12 mouse cellular contexts compared by ENCODE assay signal in genomic region chr17:45165741-45166140, GRCm38 (mm10).
DNase-seq lines count a peak whose midpoint lies in the region; ATAC-seq and TF ChIP-seq lines count a peak whose summit lies in the region.
"Had no signal": no experiment of that assay in that cellular context is flagged by ENCODE, and none has a peak within 500 bp of the region (broad histone marks: within the 10 kb centered on the region; RNA-seq: fewer than 3 reads in every experiment).

No protein-coding gene starts in this region.

- DNase-seq in cerebellum, postnatal 10 days: peak; percentile 41 to 59
- DNase-seq in cerebellum, adult 11 months: no peak
- no peak for DNase-seq in intestine, embryonic 14.5 days (ENCODE audit: low spot score)
- peak; percentile 76 for DNase-seq in adrenal gland, adult 2 months
- DNase-seq in midbrain, embryonic 14.5 days: peak; percentile 54
- DNase-seq in gastrocnemius, postnatal 14 days: no peak
- DNase-seq in spleen, postnatal 4 days (ENCODE audit: low spot score in 2 of 2): no peak
- DNase-seq: cerebellum, adult 2 months; layer of hippocampus, adult 9-11 months had no signal

- peaks cover 10% of the 10 kb centered on the region; the same call in 1 of the 2 replicates for H3K4me1 ChIP-seq in intestine, embryonic 14.5 days (replicated peaks; ENCODE audit: control insufficient read depth, insufficient read depth, low read length)
- no peaks in the 10 kb centered on the region for H3K4me1 ChIP-seq in intestine, postnatal 0 days (replicated peaks; ENCODE audit: control insufficient read depth, insufficient read depth, low read length)
- H3K4me1 ChIP-seq in midbrain, embryonic 14.5 days (ENCODE audit: control insufficient read depth, insufficient read depth, low read length): no peaks in the 10 kb centered on the region; the same call in 1 of the 2 replicates

- intact Hi-C loops in gastrocnemius, postnatal 14 days (cut with DNase I; ENCODE audit: low total_unique reads): no loop called here

- H3K4me2 ChIP-seq in intestine, embryonic 14.5 days (ENCODE audit: low read length): no peak overlapping the region
- H3K4me2 ChIP-seq in intestine, postnatal 0 days (replicated peaks; ENCODE audit: low read depth): no peak overlapping the region
- no peak overlapping the region for H3K4me2 ChIP-seq in midbrain, embryonic 14.5 days (ENCODE audit: low read length)
- H3K4me2 ChIP-seq: embryonic facial prominence, embryonic 13.5 days; limb, embryonic 15.5 days had no signal

- H3K27ac ChIP-seq in intestine, embryonic 14.5 days (ENCODE audit: low read depth): no peak overlapping the region
- no peak overlapping the region for H3K27ac ChIP-seq in intestine, postnatal 0 days (ENCODE audit: low read depth, low read length)
- no peak overlapping the region for H3K27ac ChIP-seq in midbrain, embryonic 14.5 days (replicated peaks; ENCODE audit: low read depth, low read length)
- H3K27ac ChIP-seq: embryonic facial prominence, embryonic 13.5 days; limb, embryonic 15.5 days had no signal

- no peak overlapping the region for H3K9ac ChIP-seq in intestine, embryonic 14.5 days (ENCODE audit: low read length)
- no peak overlapping the region for H3K9ac ChIP-seq in intestine, postnatal 0 days (ENCODE audit: low read depth, low read length)
- no peak overlapping the region for H3K9ac ChIP-seq in midbrain, embryonic 14.5 days (replicated peaks; ENCODE audit: low read length)
- H3K9ac ChIP-seq: embryonic facial prominence, embryonic 13.5 days; limb, embryonic 15.5 days had no signal

- H3K36me3 ChIP-seq in intestine, embryonic 14.5 days (ENCODE audit: control insufficient read depth, insufficient read depth, low read length): no peaks in the 10 kb centered on the region
- H3K36me3 ChIP-seq in intestine, postnatal 0 days (ENCODE audit: control insufficient read depth, insufficient read depth): no peaks in the 10 kb centered on the region
- no peaks in the 10 kb centered on the region for H3K36me3 ChIP-seq in midbrain, embryonic 14.5 days (ENCODE audit: control insufficient read depth, insufficient read depth, low read length)
- H3K36me3 ChIP-seq: embryonic facial prominence, embryonic 13.5 days; limb, embryonic 15.5 days had no signal

- TF ChIP-seq CTCF in intestine, postnatal 0 days (IDR thresholded peaks at IDR 0.05; ENCODE audit: low read depth): no peak

- H3K9me3 ChIP-seq in intestine, embryonic 14.5 days (ENCODE audit: control insufficient read depth, low read length): no peaks in the 10 kb centered on the region
- no peaks in the 10 kb centered on the region for H3K9me3 ChIP-seq in intestine, postnatal 0 days (ENCODE audit: control insufficient read depth)
- no peaks in the 10 kb centered on the region for H3K9me3 ChIP-seq in midbrain, embryonic 14.5 days (ENCODE audit: control insufficient read depth, low read length)
- H3K9me3 ChIP-seq: embryonic facial prominence, embryonic 13.5 days; limb, embryonic 15.5 days had no signal

- H3K27me3 ChIP-seq in intestine, embryonic 14.5 days (replicated peaks; ENCODE audit: control insufficient read depth, insufficient read depth, low read length): no peaks in the 10 kb centered on the region
- H3K27me3 ChIP-seq in intestine, postnatal 0 days (replicated peaks; ENCODE audit: control insufficient read depth, insufficient read depth, low read length): no peaks in the 10 kb centered on the region
- no peaks in the 10 kb centered on the region for H3K27me3 ChIP-seq in midbrain, embryonic 14.5 days (ENCODE audit: control insufficient read depth, insufficient read depth, low read length)

- 19% methylated on average over 4 of the region's 4 CpGs for WGBS in intestine, embryonic 14.5 days
- 34% methylated on average over 4 of the region's 4 CpGs for WGBS in intestine, postnatal 0 days
- WGBS in midbrain, embryonic 14.5 days: 18% methylated on average over 4 of the region's 4 CpGs

- ATAC-seq in intestine, embryonic 14.5 days (replicated peaks; ENCODE audit: low FRiP score, low TSS enrichment, low read depth): peak; percentile 79
- no peak for ATAC-seq in intestine, postnatal 0 days
- ATAC-seq in midbrain, embryonic 14.5 days (ENCODE audit: low FRiP score, low TSS enrichment): peak; percentile 14; the same call in 1 of the 2 replicates

- no peak overlapping the region for H3K4me3 ChIP-seq in intestine, embryonic 14.5 days (ENCODE audit: low read depth, low read length)
- no peak overlapping the region for H3K4me3 ChIP-seq in intestine, postnatal 0 days (ENCODE audit: low read depth, low read length)
- H3K4me3 ChIP-seq in midbrain, embryonic 14.5 days (replicated peaks; ENCODE audit: low read depth, low read length): no peak overlapping the region
- H3K4me3 ChIP-seq: embryonic facial prominence, embryonic 13.5 days; limb, embryonic 15.5 days had no signal

Comparison
In these comparisons a context has a peak if more than half of its experiments do, and no peak if none do; other contexts are left out.
1. DNase-seq: peak in cerebellum, postnatal 10 days (2 of 2), adrenal gland, adult 2 months (single experiment) and midbrain, embryonic 14.5 days (single experiment); none in cerebellum, adult 11 months (single experiment), intestine, embryonic 14.5 days (single experiment), gastrocnemius, postnatal 14 days (single experiment) and spleen, postnatal 4 days (0 of 2).